Mouse (Mus musculus): ENCODE measurements at regions not wholly inside any gene's neighbourhood (a gene's known extent, or its start where the extent isn't known, plus 50 kb on each side); places are given as distances from the start of the nearest gene placed in this dataset.

DNA sequence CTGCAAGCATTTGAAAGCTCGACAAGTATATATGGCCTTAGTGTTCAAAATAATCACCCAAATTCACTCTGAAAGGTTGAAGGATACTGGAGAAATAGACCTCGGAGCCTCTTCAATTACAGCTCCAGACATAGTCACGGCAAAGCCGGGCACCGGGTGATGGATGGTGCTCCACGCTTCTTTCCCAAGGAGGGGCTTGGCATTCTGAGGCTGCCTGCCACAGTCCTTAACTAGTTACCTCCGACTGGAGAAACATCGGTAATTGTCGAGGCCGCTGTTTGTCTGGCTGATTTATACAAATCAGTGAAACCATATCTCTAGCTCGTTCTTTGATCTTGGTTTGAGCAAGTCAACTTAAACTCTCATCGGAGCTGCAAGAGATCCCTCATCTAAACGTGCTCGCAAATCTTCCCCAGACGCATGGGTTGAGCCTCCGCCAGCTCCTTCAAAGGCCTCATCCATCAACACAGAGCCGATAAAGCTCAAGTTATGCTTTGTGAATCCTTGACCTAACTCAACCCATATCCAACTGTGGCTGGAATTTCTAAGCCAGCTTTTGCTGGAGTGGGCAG, 145.4 kb upstream of the Stx16 start:
- WGBS = 94% methylated on average over 17 of the region's 17 CpGs
- H3K36me3 ChIP-seq (ENCODE audit: control insufficient read depth, insufficient read depth) = no peaks in the 10 kb centered on the region
- no peak overlapping the region for H3K9ac ChIP-seq (replicated peaks; ENCODE audit: low read depth, low read length)
- no peak overlapping the region for H3K4me3 ChIP-seq (replicated peaks; ENCODE audit: low read length)
- no peaks in the 10 kb centered on the region for H3K4me1 ChIP-seq (replicated peaks; ENCODE audit: control insufficient read depth, insufficient read depth, low read length)
- peaks cover 6% of the 10 kb centered on the region for H3K9me3 ChIP-seq (ENCODE audit: control insufficient read depth, low read length)
- no peaks in the 10 kb centered on the region for H3K27me3 ChIP-seq (replicated peaks; ENCODE audit: control insufficient read depth, insufficient read depth, low read length)
- no peak overlapping the region for H3K27ac ChIP-seq (ENCODE audit: low read length)
- ATAC-seq = no peak
- no peak overlapping the region for H3K4me2 ChIP-seq (ENCODE audit: low read length)

DNA sequence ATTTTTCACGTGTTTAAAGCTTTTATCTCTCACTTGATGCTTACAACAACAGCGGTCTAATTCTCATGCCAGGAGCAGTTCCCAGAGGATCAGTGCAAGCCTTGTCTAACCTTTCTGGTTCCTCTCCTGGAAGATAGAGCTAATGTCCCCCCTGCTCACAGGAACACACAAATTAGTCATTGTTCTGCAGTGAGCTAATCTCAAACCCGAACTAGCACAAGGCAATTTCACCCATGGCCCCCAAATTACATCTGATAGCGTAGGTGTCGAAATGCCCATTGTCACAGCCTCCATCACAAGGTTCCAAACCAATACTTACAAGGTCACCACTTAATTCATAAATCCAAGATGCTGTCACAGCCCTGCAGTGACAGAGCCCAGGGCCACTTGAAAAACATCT, 140.4 kb upstream of the Stx16 start:
- Histone ChIP-seq H3K27me3 (replicated peaks; ENCODE audit: control insufficient read depth, insufficient read depth, low read length) (no peaks in the 10 kb centered on the region), H3K9me3 (ENCODE audit: control insufficient read depth, low read length) (peaks cover 6% of the 10 kb centered on the region), H3K4me1 (replicated peaks; ENCODE audit: control insufficient read depth, insufficient read depth, low read length) (peaks cover 10% of the 10 kb centered on the region), H3K9ac (replicated peaks; ENCODE audit: low read depth, low read length) (no peak overlapping the region), H3K27ac (ENCODE audit: low read length) (no peak overlapping the region), H3K36me3 (ENCODE audit: control insufficient read depth, insufficient read depth) (no peaks in the 10 kb centered on the region), H3K4me3 (replicated peaks; ENCODE audit: low read length) (no peak overlapping the region), H3K4me2 (ENCODE audit: low read length) (no peak overlapping the region)
- WGBS = 68% methylated on average over 5 of the region's 5 CpGs
- ATAC-seq = no peak

DNA sequence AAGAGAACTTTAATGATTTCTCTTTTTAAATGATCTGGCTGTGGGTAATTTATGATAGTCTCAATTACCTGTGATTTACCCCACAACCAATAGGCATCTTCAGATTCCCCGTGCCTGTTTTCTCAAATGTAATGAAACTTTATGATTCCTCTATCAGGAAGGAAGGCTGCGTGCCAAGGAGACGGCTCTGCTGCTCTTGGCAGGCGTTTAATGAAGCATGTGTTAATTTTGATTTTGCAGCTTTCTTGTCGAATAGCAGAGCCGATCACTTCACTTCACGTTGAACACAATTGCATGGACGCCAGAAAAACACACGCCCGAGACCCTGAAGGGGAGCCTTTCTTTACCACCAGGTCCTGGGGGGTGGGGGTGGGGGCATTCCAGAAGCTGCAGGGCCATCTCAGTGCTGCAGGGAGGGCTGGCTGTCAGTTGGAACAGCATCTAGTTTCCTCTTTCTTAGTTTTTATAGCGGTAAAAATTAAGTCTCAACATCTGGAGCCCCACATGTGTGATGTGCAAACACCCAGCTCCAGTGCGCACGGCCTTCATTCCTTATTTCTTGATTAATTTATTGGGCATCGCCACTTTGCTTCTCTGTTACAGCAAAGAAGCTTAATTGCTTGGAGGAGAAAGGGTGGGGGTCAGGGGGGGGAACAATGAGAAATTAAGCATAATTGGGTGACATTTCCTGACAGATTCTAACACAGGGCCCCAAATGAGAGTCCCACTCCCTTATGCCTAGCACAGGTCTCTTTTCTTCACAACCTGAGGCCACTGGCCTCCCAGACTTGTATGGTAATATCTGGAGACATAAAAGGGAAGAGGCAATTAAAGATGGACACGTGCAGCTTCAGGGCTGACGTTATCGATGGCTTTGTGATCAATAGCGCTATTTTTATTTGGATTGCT, 138.3 kb upstream of the Stx16 start:
- WGBS = 26% methylated on average over 18 of the region's 18 CpGs
- no peak overlapping the region for H3K9ac ChIP-seq (replicated peaks; ENCODE audit: low read depth, low read length)
- H3K27me3 ChIP-seq (replicated peaks; ENCODE audit: control insufficient read depth, insufficient read depth, low read length) = no peaks in the 10 kb centered on the region
- H3K4me3 ChIP-seq (replicated peaks; ENCODE audit: low read length) = no peak overlapping the region
- 0 out of 2 replicates have a peak overlapping the region, but pooled peaks have one; percentile 23 for H3K4me2 ChIP-seq (ENCODE audit: low read length)
- no peaks in the 10 kb centered on the region for H3K36me3 ChIP-seq (ENCODE audit: control insufficient read depth, insufficient read depth)
- peaks cover 10% of the 10 kb centered on the region for H3K4me1 ChIP-seq (replicated peaks; ENCODE audit: control insufficient read depth, insufficient read depth, low read length)
- peak; percentile 59 for ATAC-seq
- peak overlapping the region; percentile 29; the same call in 1 of the 2 replicates for H3K27ac ChIP-seq (ENCODE audit: low read length)
- H3K9me3 ChIP-seq (ENCODE audit: control insufficient read depth, low read length) = peaks cover 6% of the 10 kb centered on the region

DNA sequence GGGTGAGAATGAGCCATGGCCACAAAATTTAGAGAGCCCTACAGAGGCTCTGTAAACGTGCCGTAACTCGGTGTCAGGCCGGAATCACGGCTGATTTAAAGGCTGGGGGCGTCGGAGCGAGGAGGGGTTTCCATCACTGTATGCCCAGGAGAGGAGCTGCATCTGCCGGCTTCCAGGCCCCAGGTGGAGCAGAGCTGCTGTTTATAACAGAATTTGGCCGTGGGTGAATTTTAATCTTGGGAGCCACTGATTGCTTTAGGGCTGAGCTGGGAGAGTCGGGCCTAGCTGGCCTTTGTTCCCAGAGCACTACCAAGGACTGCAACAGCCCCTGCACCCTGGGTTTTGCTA, 137.7 kb upstream of the Stx16 start:
- Histone ChIP-seq H3K4me2 (ENCODE audit: low read length) (no peak overlapping the region), H3K27ac (ENCODE audit: low read length) (no peak overlapping the region), H3K4me1 (replicated peaks; ENCODE audit: control insufficient read depth, insufficient read depth, low read length) (peaks cover 10% of the 10 kb centered on the region), H3K27me3 (replicated peaks; ENCODE audit: control insufficient read depth, insufficient read depth, low read length) (no peaks in the 10 kb centered on the region), H3K9ac (replicated peaks; ENCODE audit: low read depth, low read length) (no peak overlapping the region), H3K9me3 (ENCODE audit: control insufficient read depth, low read length) (peaks cover 3% of the 10 kb centered on the region), H3K4me3 (replicated peaks; ENCODE audit: low read length) (no peak overlapping the region), H3K36me3 (ENCODE audit: control insufficient read depth, insufficient read depth) (no peaks in the 10 kb centered on the region)
- WGBS = 64% methylated on average over 11 of the region's 11 CpGs
- peak; percentile 29; the same call in 1 of the 2 replicates for ATAC-seq

DNA sequence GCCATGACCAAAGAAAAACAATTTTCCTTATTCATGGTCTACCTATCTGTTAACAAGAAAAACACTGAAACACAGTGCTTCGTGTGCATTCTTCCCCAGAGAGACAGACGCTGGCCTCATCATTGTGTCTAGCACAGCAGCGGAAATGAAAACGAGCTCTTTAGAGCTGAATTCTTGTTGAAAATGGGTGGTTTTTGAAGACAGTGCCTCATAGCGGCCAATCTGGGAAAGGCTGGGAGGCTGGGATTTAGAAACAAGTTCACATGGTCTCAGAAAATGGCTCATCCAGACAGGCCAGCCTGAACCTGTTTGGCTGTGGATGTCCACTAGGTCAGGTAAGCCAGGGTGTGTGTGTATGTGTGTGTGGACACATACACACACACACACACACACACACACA, 130.7 kb upstream of the Stx16 start:
- no peaks in the 10 kb centered on the region for H3K4me1 ChIP-seq (replicated peaks; ENCODE audit: control insufficient read depth, insufficient read depth, low read length)
- no peak overlapping the region for H3K4me3 ChIP-seq (replicated peaks; ENCODE audit: low read length)
- H3K9me3 ChIP-seq (ENCODE audit: control insufficient read depth, low read length) = peaks cover 4% of the 10 kb centered on the region; the same call in 1 of the 2 replicates
- no peaks in the 10 kb centered on the region for H3K36me3 ChIP-seq (ENCODE audit: control insufficient read depth, insufficient read depth)
- H3K27ac ChIP-seq (ENCODE audit: low read length) = no peak overlapping the region
- H3K9ac ChIP-seq (replicated peaks; ENCODE audit: low read depth, low read length) = no peak overlapping the region
- H3K27me3 ChIP-seq (replicated peaks; ENCODE audit: control insufficient read depth, insufficient read depth, low read length) = no peaks in the 10 kb centered on the region
- no peak for ATAC-seq
- 88% methylated on average over 5 of the region's 5 CpGs for WGBS
- no peak overlapping the region for H3K4me2 ChIP-seq (ENCODE audit: low read length)

DNA sequence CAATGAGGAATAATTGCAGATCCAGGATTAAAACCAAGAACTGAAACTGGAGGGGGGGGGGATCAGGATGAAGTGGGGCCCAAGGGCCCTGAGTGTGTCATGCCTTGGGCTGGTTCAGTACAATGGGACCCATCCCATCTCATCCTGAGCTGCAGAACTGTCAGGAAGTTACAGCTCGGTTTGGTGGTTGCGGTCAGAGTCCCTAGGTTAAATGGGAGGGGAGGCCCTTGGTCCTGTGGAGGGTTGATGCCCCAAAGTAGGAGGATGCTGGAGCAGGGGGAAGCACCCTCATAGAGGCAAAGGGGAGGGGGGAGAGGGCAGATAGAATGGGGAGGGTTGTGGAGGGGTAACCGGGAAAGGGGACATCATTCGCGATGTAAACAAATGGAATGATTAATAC, 127.5 kb upstream of the Stx16 start:
- WGBS = 94% methylated on average over 5 of the region's 5 CpGs

DNA sequence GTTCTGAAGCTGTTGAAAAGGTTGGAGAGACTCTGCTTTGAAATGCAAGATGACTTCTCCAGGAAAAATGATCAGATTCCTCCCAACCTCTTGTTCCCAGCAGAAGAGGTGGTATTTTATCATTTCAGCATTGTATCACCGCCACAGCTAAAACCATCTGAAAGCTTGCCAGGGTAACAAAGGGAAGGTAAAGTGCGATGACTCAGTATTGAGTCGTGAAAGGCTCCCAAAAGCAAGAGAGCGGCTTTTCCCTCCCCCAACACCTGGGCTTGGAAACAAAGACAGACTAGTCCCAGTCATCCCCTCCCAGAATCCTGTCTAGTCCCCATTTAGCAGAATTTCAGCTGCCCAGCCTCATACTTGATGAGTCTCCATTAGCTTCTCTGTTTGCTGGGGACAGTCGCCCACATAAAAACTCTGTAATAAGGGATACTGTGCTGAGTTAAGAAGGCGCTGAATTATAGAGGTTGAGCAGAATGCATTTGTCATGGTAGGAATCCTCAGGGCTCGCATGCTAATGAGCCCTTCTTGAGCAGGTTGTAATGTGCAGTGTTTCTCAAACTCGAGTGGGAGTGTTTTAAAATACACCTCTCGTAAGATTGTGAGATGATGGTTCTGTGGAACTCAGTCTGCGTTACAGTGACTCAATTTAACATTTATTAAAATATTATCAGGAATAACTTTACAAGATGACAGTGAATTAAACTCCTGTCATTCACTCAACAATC, 125.8 kb upstream of the Stx16 start:
- Histone ChIP-seq H3K4me3 (replicated peaks; ENCODE audit: low read length) (no peak overlapping the region), H3K27ac (ENCODE audit: low read length) (no peak overlapping the region), H3K4me1 (replicated peaks; ENCODE audit: control insufficient read depth, insufficient read depth, low read length) (no peaks in the 10 kb centered on the region), H3K9ac (replicated peaks; ENCODE audit: low read depth, low read length) (no peak overlapping the region), H3K4me2 (ENCODE audit: low read length) (no peak overlapping the region), H3K9me3 (ENCODE audit: control insufficient read depth, low read length) (no peaks in the 10 kb centered on the region; the same call in 1 of the 2 replicates), H3K27me3 (replicated peaks; ENCODE audit: control insufficient read depth, insufficient read depth, low read length) (no peaks in the 10 kb centered on the region), H3K36me3 (ENCODE audit: control insufficient read depth, insufficient read depth) (no peaks in the 10 kb centered on the region)
- WGBS = 35% methylated on average over 10 of the region's 10 CpGs
- no peak; the same call in 1 of the 2 replicates for ATAC-seq

More for the DNA sequence above, 127.5 kb upstream of the Stx16 start:
- Histone ChIP-seq H3K27ac (ENCODE audit: low read length) (no peak overlapping the region), H3K4me1 (replicated peaks; ENCODE audit: control insufficient read depth, insufficient read depth, low read length) (no peaks in the 10 kb centered on the region), H3K36me3 (ENCODE audit: control insufficient read depth, insufficient read depth) (no peaks in the 10 kb centered on the region), H3K4me3 (replicated peaks; ENCODE audit: low read length) (no peak overlapping the region), H3K27me3 (replicated peaks; ENCODE audit: control insufficient read depth, insufficient read depth, low read length) (no peaks in the 10 kb centered on the region), H3K9me3 (ENCODE audit: control insufficient read depth, low read length) (peaks cover 4% of the 10 kb centered on the region; the same call in 1 of the 2 replicates), H3K4me2 (ENCODE audit: low read length) (no peak overlapping the region), H3K9ac (replicated peaks; ENCODE audit: low read depth, low read length) (no peak overlapping the region)
- ATAC-seq = no peak

DNA sequence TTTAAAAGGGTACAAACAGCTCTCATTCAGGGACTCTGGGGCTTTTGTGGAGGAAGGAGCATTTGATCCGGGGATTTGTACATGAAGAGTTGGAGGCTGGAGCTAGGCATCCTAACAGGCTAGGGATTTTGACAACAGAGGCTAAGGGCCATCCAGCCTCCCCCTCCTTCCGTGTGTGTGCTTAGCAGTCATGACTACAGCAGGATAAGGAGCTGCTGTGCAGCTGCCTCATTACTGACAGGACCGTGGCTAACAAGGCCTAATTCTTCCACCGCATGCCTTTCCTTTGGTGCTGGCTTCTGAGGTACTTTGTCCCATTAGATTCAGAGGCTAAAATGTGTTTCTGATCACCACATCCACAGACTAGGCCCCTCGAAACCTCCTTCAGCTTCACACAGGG, 110.0 kb upstream of the Stx16 start:
- 55% methylated on average over 5 of the region's 5 CpGs for WGBS
- no peaks in the 10 kb centered on the region for H3K9me3 ChIP-seq (ENCODE audit: control insufficient read depth, low read length)
- H3K9ac ChIP-seq (replicated peaks; ENCODE audit: low read depth, low read length) = no peak overlapping the region
- H3K27me3 ChIP-seq (replicated peaks; ENCODE audit: control insufficient read depth, insufficient read depth, low read length) = no peaks in the 10 kb centered on the region
- no peak overlapping the region for H3K27ac ChIP-seq (ENCODE audit: low read length)
- no peak for ATAC-seq
- no peaks in the 10 kb centered on the region for H3K4me1 ChIP-seq (replicated peaks; ENCODE audit: control insufficient read depth, insufficient read depth, low read length)
- no peaks in the 10 kb centered on the region for H3K36me3 ChIP-seq (ENCODE audit: control insufficient read depth, insufficient read depth)
- no peak overlapping the region for H3K4me3 ChIP-seq (replicated peaks; ENCODE audit: low read length)
- no peak overlapping the region for H3K4me2 ChIP-seq (ENCODE audit: low read length)

DNA sequence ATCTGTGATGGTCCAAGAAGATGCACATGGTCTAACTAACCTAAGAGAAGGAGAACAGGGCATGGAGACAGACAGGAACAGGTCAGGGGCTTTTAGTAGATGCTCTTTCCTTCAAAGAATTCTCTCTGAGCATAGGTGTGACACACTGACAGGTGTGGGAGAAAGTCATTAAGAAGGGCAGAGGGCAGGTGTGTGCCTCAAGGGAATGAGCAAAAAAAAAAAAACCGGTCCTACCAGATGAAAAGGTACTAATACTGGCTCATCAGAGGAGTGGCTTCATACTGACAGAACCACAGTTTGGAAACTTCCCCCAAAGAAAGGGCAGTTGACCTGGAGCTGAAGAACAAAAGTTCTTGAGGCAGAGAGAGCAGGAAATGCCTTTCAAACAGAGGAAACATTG, 105.3 kb upstream of the Stx16 start:
- Histone ChIP-seq H3K27me3 (replicated peaks; ENCODE audit: control insufficient read depth, insufficient read depth, low read length) (no peaks in the 10 kb centered on the region), H3K27ac (ENCODE audit: low read length) (no peak overlapping the region), H3K9me3 (ENCODE audit: control insufficient read depth, low read length) (peaks cover 16% of the 10 kb centered on the region), H3K4me2 (ENCODE audit: low read length) (no peak overlapping the region), H3K36me3 (ENCODE audit: control insufficient read depth, insufficient read depth) (no peaks in the 10 kb centered on the region), H3K4me3 (replicated peaks; ENCODE audit: low read length) (no peak overlapping the region), H3K9ac (replicated peaks; ENCODE audit: low read depth, low read length) (no peak overlapping the region), H3K4me1 (replicated peaks; ENCODE audit: control insufficient read depth, insufficient read depth, low read length) (no peaks in the 10 kb centered on the region)
- ATAC-seq = no peak
- WGBS = 54% methylated on average over 1 of the region's 1 CpGs

Measured in forebrain, embryonic 16.5 days (tissue).